Mouse (Mus musculus) midbrain, embryonic 14.5 days (tissue): ENCODE data around the gene Flrt2. TPM values are rescaled to one million over a fixed set of nuclear protein-coding genes. Genes with fewer than 3 reads are reported as not detected.

ENCODE experiments used
- ATAC-seq: fragments of 200-750 bp; cut with Nextera tagmentation; 2 replicates; pipeline ENCODE4 v1.8.0; 2017; ENCODE audit warnings: moderate number of reproducible peaks, moderate library complexity; ENCODE audit not compliant: low FRiP score, low TSS enrichment
- DNase-seq: peaks from one replicate; pipeline ENCODE4 v3.0.0-alpha.2; 2015
- H3K27ac ChIP-seq: fragments of 300-500 bp; sonication (generic); replicated peaks from 2 replicates; pipeline ENCODE4 v1.5.1; 2014; ENCODE audit warnings: mild to moderate bottlenecking, low read depth, low read length, moderate library complexity
- H3K27me3 ChIP-seq: fragments of 300-500 bp; sonication (generic); 2 replicates; pipeline ENCODE4 v1.6.1; 2014; ENCODE audit warnings: low read length, control low read depth, mixed read lengths; ENCODE audit not compliant: control insufficient read depth, insufficient read depth
- H3K36me3 ChIP-seq: fragments of 300-500 bp; sonication (generic); 2 replicates; pipeline ENCODE4 v1.6.1; 2014; ENCODE audit warnings: low read length, control low read depth; ENCODE audit not compliant: control insufficient read depth, insufficient read depth
- H3K4me1 ChIP-seq: fragments of 300-500 bp; sonication (generic); 2 replicates; pipeline ENCODE4 v1.6.1; 2014; ENCODE audit warnings: mild to moderate bottlenecking, antibody characterized with exemption, low read length, control low read depth; ENCODE audit not compliant: control insufficient read depth, insufficient read depth
- H3K4me2 ChIP-seq: fragments of 300-500 bp; sonication (generic); 2 replicates; pipeline ENCODE4 v1.6.1; 2014; ENCODE audit warnings: mild to moderate bottlenecking, low read length, moderate library complexity
- H3K4me3 ChIP-seq: fragments of 300-500 bp; sonication (generic); replicated peaks from 2 replicates; pipeline ENCODE4 v1.5.1; 2014; ENCODE audit warnings: low read depth, low read length
- H3K9ac ChIP-seq: fragments of 300-500 bp; sonication (generic); replicated peaks from 2 replicates; pipeline ENCODE4 v1.6.1; 2014; ENCODE audit warnings: mild to moderate bottlenecking, low read length, moderate library complexity
- H3K9me3 ChIP-seq: fragments of 300-500 bp; sonication (generic); 2 replicates; pipeline ENCODE4 v1.6.1; 2016; ENCODE audit warnings: low read length, control low read depth, mixed read lengths; ENCODE audit not compliant: control insufficient read depth
- WGBS: fragments of 180-500 bp; shearing (Covaris S2); extraction: QIAGEN DNeasy Blood & Tissue Kit; methylation state at CpG from one replicate; pipeline ENCODE4 v1.1.7; 2014; 5-methylcytosine and 5-hydroxymethylcytosine counted together
- polyA plus RNA-seq: library from polyadenylated mRNA; unstranded; fragments of >200 nt; fragmentation: Nextera tagmentation; extraction: Ambion mirVana; gene quantifications from 2 replicates; pipeline ENCODE4 v1.2.1, GENCODE M21; 2014

The Flrt2 gene
- polyA plus RNA-seq, 1 experiment from 2014 or later: 32.2 TPM

DNA sequence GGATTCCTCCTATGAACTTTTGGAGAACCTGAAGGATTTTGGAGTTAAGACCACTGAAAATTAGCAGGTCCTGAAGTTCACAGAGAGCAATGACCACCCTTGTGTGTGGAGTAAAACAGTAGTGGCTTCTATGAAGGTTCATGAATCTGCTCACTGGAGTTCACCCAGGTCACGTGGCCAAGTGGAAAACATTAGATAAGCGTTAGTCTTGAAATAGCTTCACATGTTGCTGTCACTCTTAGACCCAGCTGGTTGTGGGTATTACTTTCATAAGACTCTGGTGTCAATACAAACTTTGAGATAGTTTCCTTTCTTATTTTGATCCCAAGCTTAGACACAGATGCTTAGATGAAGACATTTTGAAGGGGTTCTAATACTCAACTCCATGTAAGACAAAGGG is 8.7 kb downstream of the Flrt2 start:
- H3K4me2 ChIP-seq: no peak overlapping the region
- H3K36me3 ChIP-seq: no peaks in the 10 kb centered on the region
- H3K9me3 ChIP-seq: no peaks in the 10 kb centered on the region
- peaks cover 13% of the 10 kb centered on the region; the same call in 1 of the 2 replicates for H3K4me1 ChIP-seq
- no peak for ATAC-seq
- H3K4me3 ChIP-seq: no peak overlapping the region
- no peak overlapping the region for H3K9ac ChIP-seq
- 84% methylated on average over 2 of the region's 2 CpGs for WGBS
- no peak for DNase-seq
- no peak overlapping the region for H3K27ac ChIP-seq
- H3K27me3 ChIP-seq: no peaks in the 10 kb centered on the region

DNA sequence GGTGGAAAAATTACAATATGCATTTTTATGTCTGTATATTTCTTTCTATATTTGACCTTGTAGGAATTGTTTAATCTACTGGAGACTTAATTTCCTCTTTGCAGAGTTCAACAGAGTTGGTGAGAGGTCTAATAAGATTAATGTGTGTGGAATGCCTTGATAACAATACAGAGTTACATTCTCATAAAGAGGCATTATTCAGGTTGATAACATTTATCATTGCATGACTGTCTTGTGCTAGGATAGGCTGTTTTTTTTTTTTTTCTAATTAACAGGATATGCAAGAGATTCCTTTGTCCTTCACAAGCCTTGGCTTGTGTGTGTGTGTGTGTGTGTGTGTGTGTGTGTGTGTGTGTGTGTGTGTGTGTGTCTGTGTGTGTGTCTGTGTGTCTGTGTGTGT is 9.6 kb downstream of the Flrt2 start:
- H3K9me3 ChIP-seq: no peaks in the 10 kb centered on the region
- DNase-seq (no peak), ATAC-seq (no peak)
- H3K4me1 ChIP-seq: peaks cover 10% of the 10 kb centered on the region; the same call in 1 of the 2 replicates
- H3K4me3 ChIP-seq: no peak overlapping the region
- H3K9ac ChIP-seq: no peak overlapping the region
- H3K36me3 ChIP-seq: no peaks in the 10 kb centered on the region
- H3K27ac ChIP-seq: no peak overlapping the region
- H3K4me2 ChIP-seq: no peak overlapping the region
- H3K27me3 ChIP-seq: no peaks in the 10 kb centered on the region

DNA sequence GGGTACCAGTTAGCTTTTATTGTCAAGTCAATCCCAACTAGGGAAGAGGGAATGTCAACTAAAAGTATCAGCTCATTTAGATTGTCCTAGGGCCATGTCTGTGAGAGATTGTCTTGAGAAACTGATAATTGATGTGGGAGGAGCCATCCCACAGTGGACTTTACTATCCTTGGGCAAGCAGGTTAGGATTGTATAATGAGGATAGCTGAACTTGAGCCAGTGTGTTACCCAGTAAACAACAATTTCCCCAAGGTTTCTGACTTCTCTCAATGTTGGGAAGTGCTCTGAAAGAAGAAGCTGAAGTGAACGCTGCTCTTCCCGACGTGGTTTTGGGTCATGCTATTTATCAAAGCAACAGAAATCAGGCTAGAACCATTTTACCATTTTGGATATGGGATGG is 13.0 kb downstream of the Flrt2 start:
- no peak overlapping the region for H3K9ac ChIP-seq
- ATAC-seq (no peak), DNase-seq (no peak)
- H3K36me3 ChIP-seq: no peaks in the 10 kb centered on the region
- no peak overlapping the region for H3K4me2 ChIP-seq
- H3K27ac ChIP-seq: no peak overlapping the region
- 91% methylated on average over 3 of the region's 3 CpGs for WGBS
- H3K4me1 ChIP-seq: no peaks in the 10 kb centered on the region
- H3K27me3 ChIP-seq: no peaks in the 10 kb centered on the region
- no peaks in the 10 kb centered on the region for H3K9me3 ChIP-seq
- no peak overlapping the region for H3K4me3 ChIP-seq

DNA sequence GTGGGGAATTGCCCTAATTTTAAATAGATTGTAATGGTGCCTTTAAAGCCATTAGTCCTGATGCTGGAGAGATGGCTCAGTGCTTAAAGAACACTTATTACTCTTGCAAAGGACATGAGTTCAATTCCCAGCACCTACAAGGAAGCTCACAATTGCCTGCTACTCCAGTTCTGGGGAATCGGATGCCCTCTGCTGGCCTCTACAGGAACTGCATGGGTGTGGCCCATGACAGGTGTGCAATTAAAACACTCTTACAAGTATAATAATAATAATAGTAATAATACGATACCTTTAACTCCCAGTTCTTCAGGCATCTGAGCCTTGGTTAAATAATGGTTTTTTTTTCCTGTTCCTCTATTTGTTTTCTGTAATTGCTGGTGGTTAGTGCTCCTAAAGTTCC is 31.2 kb downstream of the Flrt2 start:
- ATAC-seq (no peak), DNase-seq (no peak)
- Histone ChIP-seq H3K27ac (no peak overlapping the region), H3K9me3 (no peaks in the 10 kb centered on the region), H3K27me3 (no peaks in the 10 kb centered on the region), H3K4me2 (no peak overlapping the region), H3K9ac (no peak overlapping the region), H3K4me3 (no peak overlapping the region), H3K4me1 (no peaks in the 10 kb centered on the region), H3K36me3 (no peaks in the 10 kb centered on the region)
- 98% methylated on average over 2 of the region's 2 CpGs for WGBS

DNA sequence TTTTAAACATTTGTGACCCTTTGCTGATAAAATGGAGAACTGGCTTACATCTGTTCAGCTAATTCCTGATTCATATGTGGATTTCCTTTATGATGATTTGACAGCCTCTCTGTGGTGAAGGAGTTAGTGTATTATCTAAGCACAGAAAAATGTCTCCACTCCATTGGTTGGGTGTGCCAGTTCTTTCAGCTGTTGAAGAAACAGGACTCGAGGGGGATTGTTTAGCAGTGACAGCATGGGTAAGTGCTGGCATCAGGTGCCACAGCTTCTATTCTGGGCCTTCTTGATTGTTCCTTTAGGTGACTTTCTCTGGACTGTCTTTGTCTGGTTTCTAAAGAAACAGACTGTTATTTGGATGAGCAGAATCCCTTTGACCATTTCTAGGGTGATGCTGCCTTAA is 42.0 kb downstream of the Flrt2 start:
- Histone ChIP-seq H3K9ac (no peak overlapping the region), H3K4me3 (no peak overlapping the region), H3K27me3 (no peaks in the 10 kb centered on the region), H3K4me2 (no peak overlapping the region), H3K9me3 (no peaks in the 10 kb centered on the region), H3K4me1 (peaks cover 20% of the 10 kb centered on the region), H3K36me3 (no peaks in the 10 kb centered on the region), H3K27ac (no peak overlapping the region)
- DNase-seq (no peak), ATAC-seq (no peak)
- 58% methylated on average over 1 of the region's 1 CpGs for WGBS

DNA sequence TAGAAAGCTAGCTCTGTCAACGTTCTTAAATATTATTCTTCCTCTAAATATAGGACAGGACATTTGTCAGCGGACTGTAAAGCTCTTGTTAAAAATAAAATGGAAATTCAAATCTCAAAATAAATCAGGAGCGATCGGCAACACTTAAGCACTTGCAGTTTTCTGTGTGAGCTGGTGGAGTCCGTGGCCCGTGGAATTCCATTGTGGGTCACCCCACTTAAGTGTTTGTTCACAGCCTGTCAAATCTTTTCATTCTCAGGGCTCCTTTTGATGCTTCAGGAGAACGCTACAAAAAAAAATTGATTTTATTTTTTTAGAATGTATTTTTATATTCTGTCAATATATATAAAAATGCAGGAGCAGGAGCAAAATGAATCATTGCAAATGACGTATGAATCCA is 45.5 kb downstream of the Flrt2 start:
- Histone ChIP-seq H3K4me2 (no peak overlapping the region), H3K4me3 (no peak overlapping the region), H3K27ac (no peak overlapping the region), H3K9me3 (no peaks in the 10 kb centered on the region), H3K27me3 (no peaks in the 10 kb centered on the region), H3K36me3 (no peaks in the 10 kb centered on the region), H3K4me1 (peaks cover 20% of the 10 kb centered on the region), H3K9ac (no peak overlapping the region)
- DNase-seq (no peak), ATAC-seq (no peak)
- 55% methylated on average over 8 of the region's 8 CpGs for WGBS

DNA sequence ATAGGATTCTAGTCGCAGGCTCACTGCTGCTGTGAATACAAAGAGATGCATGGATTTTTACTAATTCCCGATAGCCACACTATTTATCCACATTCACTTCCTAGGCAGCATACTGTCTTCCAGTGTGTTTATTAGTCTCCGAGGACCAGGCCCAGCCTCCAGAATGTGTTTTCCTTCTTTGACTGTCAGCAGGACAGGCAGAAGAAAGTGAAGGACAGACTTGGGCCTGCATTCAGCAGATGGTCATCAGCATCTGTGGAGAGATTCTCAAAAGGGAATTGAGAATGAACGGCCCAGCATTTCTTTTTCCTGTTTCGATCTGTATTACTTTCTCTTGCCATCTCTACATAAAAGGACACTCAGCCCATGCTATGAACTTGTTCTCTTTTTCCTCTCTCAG is 46.0 kb downstream of the Flrt2 start:
- WGBS: 53% methylated on average over 5 of the region's 5 CpGs
- H3K9me3 ChIP-seq: no peaks in the 10 kb centered on the region
- ATAC-seq: no peak
- H3K4me2 ChIP-seq: no peak overlapping the region
- H3K9ac ChIP-seq: no peak overlapping the region
- no peaks in the 10 kb centered on the region for H3K27me3 ChIP-seq
- H3K36me3 ChIP-seq: no peaks in the 10 kb centered on the region
- H3K27ac ChIP-seq: 0 out of 2 replicates have a peak overlapping the region, but pooled peaks have one; percentile 1
- no peak overlapping the region for H3K4me3 ChIP-seq
- peaks cover 20% of the 10 kb centered on the region for H3K4me1 ChIP-seq
- no peak for DNase-seq

DNA sequence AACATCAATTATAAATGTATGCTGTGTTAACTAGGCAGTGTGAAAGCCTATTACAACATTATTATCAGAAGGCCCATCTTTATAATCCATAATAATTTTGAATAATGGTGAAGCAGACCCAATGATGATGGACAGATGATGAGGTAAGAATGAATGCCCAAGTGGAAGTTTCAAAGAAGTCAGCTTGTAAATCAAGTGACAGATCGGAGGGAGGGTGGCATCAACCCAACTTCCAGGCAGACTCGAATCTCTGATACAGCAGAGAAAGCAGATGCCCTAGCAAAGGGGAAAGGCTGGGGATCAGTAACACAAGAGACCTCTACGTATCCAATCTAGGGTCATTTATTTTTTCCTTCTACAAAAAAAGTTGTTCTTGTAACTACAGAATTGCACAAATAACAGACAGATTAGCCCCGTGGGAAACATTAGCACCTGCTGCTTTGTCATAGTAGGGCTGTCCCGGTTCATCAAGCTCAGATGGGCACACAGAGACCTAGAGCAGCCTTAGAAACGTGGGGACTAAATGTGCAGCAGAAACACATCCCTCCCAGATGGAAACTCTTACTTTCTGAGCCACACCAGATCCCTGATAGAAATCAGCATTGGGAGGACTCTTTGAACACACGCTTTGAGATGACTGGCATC is 46.6 kb downstream of the Flrt2 start:
- H3K9me3 ChIP-seq: no peaks in the 10 kb centered on the region
- H3K4me2 ChIP-seq: no peak overlapping the region
- 43% methylated on average over 7 of the region's 7 CpGs for WGBS
- H3K4me1 ChIP-seq: peaks cover 20% of the 10 kb centered on the region
- ATAC-seq (no peak), DNase-seq (no peak)
- no peak overlapping the region for H3K9ac ChIP-seq
- no peak overlapping the region for H3K4me3 ChIP-seq
- H3K27me3 ChIP-seq: no peaks in the 10 kb centered on the region
- H3K27ac ChIP-seq: no peak overlapping the region
- H3K36me3 ChIP-seq: no peaks in the 10 kb centered on the region

DNA sequence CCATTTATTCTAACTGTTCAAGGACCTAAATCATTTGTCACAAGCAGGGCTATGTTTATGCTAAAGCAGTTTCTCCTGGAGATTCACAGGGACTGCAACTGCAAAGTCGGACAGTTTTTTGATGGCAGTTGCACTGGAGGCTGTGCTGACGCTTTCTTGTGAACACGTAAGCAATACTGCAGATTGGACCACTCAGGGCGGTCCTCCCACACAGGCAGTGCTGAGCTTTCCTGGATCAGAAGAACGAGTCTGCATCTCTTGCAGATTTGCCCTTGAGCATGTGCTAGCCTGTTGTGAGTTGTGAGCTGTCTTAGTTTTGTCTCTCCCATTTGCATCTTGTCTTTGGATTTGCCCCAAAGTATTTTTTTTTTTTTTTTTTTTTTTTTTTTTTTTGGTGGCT is 47.7 kb downstream of the Flrt2 start:
- no peaks in the 10 kb centered on the region for H3K27me3 ChIP-seq

More for the DNA sequence above, 47.7 kb downstream of the Flrt2 start:
- H3K4me2 ChIP-seq: no peak overlapping the region
- ATAC-seq (no peak), DNase-seq (no peak)
- H3K4me3 ChIP-seq: no peak overlapping the region
- 79% methylated on average over 5 of the region's 5 CpGs for WGBS
- peaks cover 20% of the 10 kb centered on the region for H3K4me1 ChIP-seq
- no peak overlapping the region for H3K27ac ChIP-seq
- H3K36me3 ChIP-seq: no peaks in the 10 kb centered on the region
- no peaks in the 10 kb centered on the region for H3K9me3 ChIP-seq
- no peak overlapping the region for H3K9ac ChIP-seq
